Mouse (Mus musculus) bone marrow, adult 2 months (tissue): ENCODE measurements around the gene Vamp5.

Source experiments
- CTCF ChIP-seq: fragments of 200-500 bp; IDR thresholded peaks from 2 replicates; pipeline ENCODE4 v1.5.1; 2011; ENCODE audit warnings: low read length, control low read depth; ENCODE audit not compliant: control insufficient read depth, insufficient read depth
- POLR2A ChIP-seq: fragments of 200-500 bp; IDR thresholded peaks from 2 replicates; pipeline ENCODE4 v1.6.1; 2011; ENCODE audit warnings: low read depth, mild to moderate bottlenecking, control low read depth, low read length, borderline replicate concordance; ENCODE audit not compliant: control insufficient read depth

DNA sequence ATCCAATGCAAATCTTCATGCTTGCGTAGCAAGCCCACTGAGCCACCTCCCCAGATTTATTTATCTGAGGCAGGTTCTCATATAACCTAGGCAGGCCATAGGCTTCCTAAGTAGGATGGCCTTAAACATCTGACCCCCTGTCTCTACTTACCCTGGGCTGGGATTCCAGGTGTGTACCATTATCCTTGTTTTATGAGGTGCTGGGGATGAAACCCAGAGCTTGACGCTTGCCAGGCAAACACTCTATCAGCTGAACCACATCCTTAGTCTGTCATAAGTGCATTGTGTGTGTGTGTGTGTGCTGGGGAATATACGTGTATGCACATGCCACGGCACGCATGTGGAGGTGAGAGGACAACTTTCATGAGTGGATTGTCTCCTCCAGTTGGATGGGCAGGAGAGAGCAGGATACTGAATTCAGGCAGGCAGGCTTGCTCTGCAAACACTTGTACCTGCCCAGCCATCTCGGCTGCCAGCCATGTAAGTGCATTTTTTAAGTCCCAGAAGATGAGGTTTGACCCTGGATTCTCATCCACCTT, 8.6 kb upstream of the Vamp5 start:
- TF ChIP-seq CTCF (no peak), POLR2A (no peak)
